Mouse (Mus musculus): ENCODE results near the gene Usp25. TPM values are rescaled to one million over a fixed set of nuclear protein-coding genes. Genes with fewer than 3 reads are reported as not detected.

The Usp25 gene
- polyA plus RNA-seq, 1 experiment from 2014 or later: 63.9 TPM

- Histone ChIP-seq H3K4me2 (no peak overlapping the region), H3K4me1 (no peaks in the 10 kb centered on the region)
- WGBS (ENCODE audit: insufficient replicate concordance): 34% methylated on average over 1 of the region's 1 CpGs
Observed at GRCm38 (mm10) chr16:77153216-77153715, 139.8 kb downstream of the Usp25 start.

GRCm38 (mm10) chr16:77153815-77154214 lies 140.3 kb downstream of the Usp25 start:
- no peaks in the 10 kb centered on the region for H3K36me3 ChIP-seq
- H3K4me1 ChIP-seq: no peaks in the 10 kb centered on the region
- no peak overlapping the region for H3K9ac ChIP-seq
- no peak overlapping the region for H3K4me3 ChIP-seq
- no peak overlapping the region for H3K27ac ChIP-seq
- WGBS (ENCODE audit: insufficient replicate concordance): 75% methylated on average over 2 of the region's 2 CpGs
- ATAC-seq: no peak
- no peak overlapping the region for H3K4me2 ChIP-seq
- no peaks in the 10 kb centered on the region for H3K9me3 ChIP-seq (replicated peaks)
- H3K27me3 ChIP-seq (replicated peaks): no peaks in the 10 kb centered on the region

More at GRCm38 (mm10) chr16:77153216-77153715, 139.8 kb downstream of the Usp25 start:
- Histone ChIP-seq H3K9me3 (replicated peaks) (no peaks in the 10 kb centered on the region), H3K27ac (no peak overlapping the region), H3K4me3 (no peak overlapping the region), H3K27me3 (replicated peaks) (no peaks in the 10 kb centered on the region), H3K36me3 (no peaks in the 10 kb centered on the region), H3K9ac (no peak overlapping the region)
- no peak for ATAC-seq

GRCm38 (mm10) chr16:77154831-77155230 lies 141.3 kb downstream of the Usp25 start:
- no peak overlapping the region for H3K27ac ChIP-seq
- no peaks in the 10 kb centered on the region for H3K36me3 ChIP-seq
- ATAC-seq: no peak

More at GRCm38 (mm10) chr16:77154831-77155230, 141.3 kb downstream of the Usp25 start:
- no peaks in the 10 kb centered on the region for H3K4me1 ChIP-seq
- H3K9me3 ChIP-seq (replicated peaks): no peaks in the 10 kb centered on the region
- H3K4me3 ChIP-seq: no peak overlapping the region
- no peaks in the 10 kb centered on the region for H3K27me3 ChIP-seq (replicated peaks)
- H3K9ac ChIP-seq: no peak overlapping the region
- no peak overlapping the region for H3K4me2 ChIP-seq
- WGBS (ENCODE audit: insufficient replicate concordance): 78% methylated on average over 1 of the region's 1 CpGs

Data from liver, embryonic 12.5 days (tissue).